Mouse (Mus musculus) limb, embryonic 14.5 days (tissue): ENCODE measurements around the gene Zkscan16. TPM values are rescaled to one million over a fixed set of nuclear protein-coding genes. Genes with fewer than 3 reads are reported as not detected.

ENCODE experiments used
- ATAC-seq: fragments of 200-750 bp; cut with Nextera tagmentation; 2 replicates; pipeline ENCODE4 v1.8.0; 2017; ENCODE audit warnings: low read depth, moderate number of reproducible peaks, moderate TSS enrichment; ENCODE audit not compliant: low FRiP score
- DNase-seq: peaks from one replicate; pipeline ENCODE4 v3.0.0-alpha.2; 2015; ENCODE audit warnings: low spot score
- H3K27ac ChIP-seq: fragments of 300-500 bp; sonication (generic); replicated peaks from 2 replicates; pipeline ENCODE4 v1.5.1; 2014; ENCODE audit warnings: low read depth, mild to moderate bottlenecking, low read length, moderate library complexity, mixed read lengths
- H3K27me3 ChIP-seq: fragments of 300-500 bp; sonication (generic); 2 replicates; pipeline ENCODE4 v1.6.1; 2014; ENCODE audit warnings: low read length, mixed read lengths; ENCODE audit not compliant: control insufficient read depth, insufficient read depth
- H3K36me3 ChIP-seq: fragments of 300-500 bp; sonication (generic); 2 replicates; pipeline ENCODE4 v1.6.1; 2014; ENCODE audit warnings: mild to moderate bottlenecking, low read length, moderate library complexity, mixed read lengths; ENCODE audit not compliant: control insufficient read depth, insufficient read depth
- H3K4me1 ChIP-seq: fragments of 300-500 bp; sonication (generic); 2 replicates; pipeline ENCODE4 v1.6.1; 2014; ENCODE audit warnings: antibody characterized with exemption, low read length, mixed read lengths; ENCODE audit not compliant: control insufficient read depth, insufficient read depth
- H3K4me2 ChIP-seq: fragments of 300-500 bp; sonication (generic); replicated peaks from 2 replicates; pipeline ENCODE4 v1.6.1; 2014; ENCODE audit warnings: low read depth, mild to moderate bottlenecking, low read length, moderate library complexity; ENCODE audit not compliant: severe bottlenecking
- H3K4me3 ChIP-seq: fragments of 300-500 bp; sonication (generic); replicated peaks from 2 replicates; pipeline ENCODE4 v1.5.1; 2014; ENCODE audit warnings: low read length
- H3K9ac ChIP-seq: fragments of 300-500 bp; sonication (generic); 2 replicates; pipeline ENCODE4 v1.6.1; 2014; ENCODE audit warnings: mild to moderate bottlenecking, low read depth, low read length, moderate library complexity; ENCODE audit not compliant: severe bottlenecking
- H3K9me3 ChIP-seq: fragments of 300-500 bp; sonication (generic); 2 replicates; pipeline ENCODE4 v1.6.1; 2016; ENCODE audit warnings: low read length; ENCODE audit not compliant: control insufficient read depth
- POLR2A ChIP-seq: fragments of 200-500 bp; IDR thresholded peaks from 2 replicates; pipeline ENCODE4 v1.8.0; 2012; ENCODE audit warnings: inconsistent platforms, mild to moderate bottlenecking, moderate library complexity, borderline replicate concordance; ENCODE audit not compliant: insufficient read depth, insufficient read length; ENCODE audit errors: extremely low read depth
- WGBS: fragments of 180-500 bp; shearing (Covaris S2); extraction: QIAGEN DNeasy Blood & Tissue Kit; methylation state at CpG from one replicate; pipeline ENCODE4 v1.1.7; 2014; 5-methylcytosine and 5-hydroxymethylcytosine counted together
- polyA plus RNA-seq, 2 experiments: library from polyadenylated mRNA; depleted of rRNA in 1 of 2; stranded (reverse) in 1 of 2; unstranded in 1 of 2; fragments of >200 nt; fragmentation: Nextera tagmentation in 1 of 2; extraction: Ambion mirVana in 1 of 2; gene quantifications; 2 replicates each; pipeline versions ENCODE4 v1.2.1 to v1.2.3; 2012 to 2014

Zkscan16 gene
- polyA plus RNA-seq, 2 experiments = 0.91 to 2.5 TPM

- H3K9me3 ChIP-seq = no peaks in the 10 kb centered on the region
- H3K27me3 ChIP-seq = no peaks in the 10 kb centered on the region
- no peak overlapping the region for H3K27ac ChIP-seq
- no peak for ATAC-seq
- no peak overlapping the region for H3K4me2 ChIP-seq
- no peaks in the 10 kb centered on the region for H3K4me1 ChIP-seq
- TF ChIP-seq POLR2A = no peak
- no peak overlapping the region for H3K9ac ChIP-seq
- H3K4me3 ChIP-seq = no peak overlapping the region
- DNase-seq = no peak
- WGBS = 90% methylated on average over 15 of the region's 15 CpGs
- no peaks in the 10 kb centered on the region for H3K36me3 ChIP-seq
These were observed 18.3 kb downstream of the Zkscan16 start for GRCm38 (mm10) chr4:58961719-58962118.

GRCm38 (mm10) chr4:58963271-58963670 is 19.8 kb downstream of the Zkscan16 start:
- DNase-seq = no peak
- Histone ChIP-seq H3K36me3 (no peaks in the 10 kb centered on the region), H3K9me3 (no peaks in the 10 kb centered on the region), H3K4me3 (no peak overlapping the region), H3K4me2 (no peak overlapping the region), H3K4me1 (no peaks in the 10 kb centered on the region), H3K27ac (no peak overlapping the region), H3K27me3 (no peaks in the 10 kb centered on the region), H3K9ac (no peak overlapping the region)
- 94% methylated on average over 4 of the region's 4 CpGs for WGBS
- no peak for ATAC-seq
- TF ChIP-seq POLR2A = no peak

GRCm38 (mm10) chr4:58965136-58965535 is 21.7 kb downstream of the Zkscan16 start:
- Histone ChIP-seq H3K4me1 (no peaks in the 10 kb centered on the region), H3K27ac (no peak overlapping the region), H3K4me2 (no peak overlapping the region), H3K4me3 (no peak overlapping the region), H3K27me3 (no peaks in the 10 kb centered on the region), H3K9me3 (no peaks in the 10 kb centered on the region), H3K36me3 (no peaks in the 10 kb centered on the region), H3K9ac (no peak overlapping the region)
- ATAC-seq (no peak), DNase-seq (no peak)
- no peak for TF ChIP-seq POLR2A
- 84% methylated on average over 1 of the region's 1 CpGs for WGBS

- 0 out of 2 replicates have a peak, but pooled peaks cover 15% of the 10 kb centered on the region for H3K36me3 ChIP-seq
- H3K9me3 ChIP-seq = no peaks in the 10 kb centered on the region
- no peak overlapping the region for H3K9ac ChIP-seq
- ATAC-seq (no peak), DNase-seq (no peak)
- no peak for TF ChIP-seq POLR2A
- no peak overlapping the region for H3K27ac ChIP-seq
- no peaks in the 10 kb centered on the region for H3K27me3 ChIP-seq
- no peak overlapping the region for H3K4me2 ChIP-seq
- no peaks in the 10 kb centered on the region for H3K4me1 ChIP-seq
- H3K4me3 ChIP-seq = no peak overlapping the region
- WGBS = 81% methylated on average over 4 of the region's 4 CpGs
These were observed 27.2 kb downstream of the Zkscan16 start for GRCm38 (mm10) chr4:58970678-58971077.

- Histone ChIP-seq H3K27ac (no peak overlapping the region), H3K9ac (no peak overlapping the region), H3K36me3 (0 out of 2 replicates have a peak, but pooled peaks cover 15% of the 10 kb centered on the region), H3K4me3 (no peak overlapping the region), H3K4me1 (no peaks in the 10 kb centered on the region), H3K4me2 (no peak overlapping the region), H3K27me3 (no peaks in the 10 kb centered on the region), H3K9me3 (no peaks in the 10 kb centered on the region)
- 79% methylated on average over 5 of the region's 5 CpGs for WGBS
- TF ChIP-seq POLR2A = no peak
- DNase-seq (no peak), ATAC-seq (no peak)
These were observed 32.3 kb downstream of the Zkscan16 start for GRCm38 (mm10) chr4:58975711-58976110.

- TF ChIP-seq POLR2A = no peak
- Histone ChIP-seq H3K27me3 (no peaks in the 10 kb centered on the region), H3K36me3 (0 out of 2 replicates have a peak, but pooled peaks cover 5% of the 10 kb centered on the region), H3K9me3 (no peaks in the 10 kb centered on the region), H3K4me1 (0 out of 2 replicates have a peak, but pooled peaks cover 3% of the 10 kb centered on the region), H3K9ac (no peak overlapping the region), H3K27ac (no peak overlapping the region), H3K4me2 (no peak overlapping the region), H3K4me3 (no peak overlapping the region)
- DNase-seq (no peak), ATAC-seq (no peak)
- 86% methylated on average over 6 of the region's 6 CpGs for WGBS
These were observed 38.0 kb downstream of the Zkscan16 start for GRCm38 (mm10) chr4:58981421-58981820.
